Mouse (Mus musculus) ES-E14 (cell line): ENCODE measurements at regions not wholly inside any gene's neighbourhood (a gene's known extent, or its start where the extent isn't known, plus 50 kb on each side); places are given as distances from the start of the nearest gene placed in this dataset.

Experiments used
- CHD2 ChIP-seq: IDR thresholded peaks from 2 replicates; pipeline ENCODE4 v1.6.1; 2014; ENCODE audit warnings: mild to moderate bottlenecking, low read depth, low read length, inconsistent platforms
- MAFK ChIP-seq: IDR thresholded peaks from 2 replicates; pipeline ENCODE4 v1.6.1; 2014; ENCODE audit warnings: mild to moderate bottlenecking, low read depth, low read length, inconsistent platforms; ENCODE audit not compliant: insufficient read depth
- ZC3H11A ChIP-seq: IDR thresholded peaks from 2 replicates; pipeline ENCODE4 v1.6.1; 2012; ENCODE audit warnings: low read depth, mild to moderate bottlenecking, inconsistent platforms, low read length, borderline replicate concordance
- ZNF384 ChIP-seq: IDR thresholded peaks from 2 replicates; pipeline ENCODE4 v1.6.1; 2012; ENCODE audit warnings: low read depth, low read length, inconsistent platforms

GRCm38 (mm10) chr2:115460882-115461151, 120.7 kb upstream of the BC052040 start:
- TF ChIP-seq ZC3H11A = no peak
- no peak for TF ChIP-seq ZNF384
- no peak for TF ChIP-seq MAFK
- no peak for TF ChIP-seq CHD2
